Mouse (Mus musculus) bone marrow, adult 2 months (tissue): ENCODE measurements around the gene Tfip11.

ENCODE experiments used
- CTCF ChIP-seq: fragments of 200-500 bp; IDR thresholded peaks from 2 replicates; pipeline ENCODE4 v1.5.1; 2011; ENCODE audit warnings: low read length, control low read depth; ENCODE audit not compliant: control insufficient read depth, insufficient read depth
- POLR2A ChIP-seq: fragments of 200-500 bp; IDR thresholded peaks from 2 replicates; pipeline ENCODE4 v1.6.1; 2011; ENCODE audit warnings: low read depth, mild to moderate bottlenecking, control low read depth, low read length, borderline replicate concordance; ENCODE audit not compliant: control insufficient read depth

DNA sequence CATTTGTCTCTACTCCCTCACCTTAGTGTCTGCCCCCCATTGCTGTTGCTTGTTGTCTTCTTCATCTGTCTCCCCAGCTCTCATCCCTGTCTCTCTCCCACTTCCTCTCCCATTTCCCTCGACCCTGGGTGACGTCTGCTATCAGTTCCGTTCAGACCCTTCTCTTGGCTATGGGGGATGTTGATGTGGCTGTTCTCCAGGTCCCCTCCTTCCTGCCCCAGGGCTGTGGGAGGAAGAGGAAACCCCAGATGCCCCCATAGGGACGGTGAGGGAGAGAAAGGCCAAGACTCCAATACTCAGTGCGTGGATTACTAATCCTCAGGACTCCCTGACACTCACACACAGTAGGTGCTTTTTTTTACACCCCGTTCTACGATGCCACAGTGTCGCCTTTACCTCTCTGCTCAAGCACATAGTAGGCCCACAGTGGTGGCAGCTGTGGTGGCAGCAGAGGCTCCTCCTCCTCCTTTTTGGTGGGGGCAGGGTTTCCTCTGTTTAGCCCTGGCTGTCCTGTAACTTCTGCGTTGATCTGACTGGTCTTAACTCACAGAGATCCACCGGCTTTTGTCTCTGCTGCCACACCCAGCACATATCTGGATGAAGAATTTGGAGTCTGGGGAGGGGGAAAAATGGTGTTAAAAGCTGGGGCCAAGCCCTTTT is 42.5 kb upstream of the Tfip11 start:
- TF ChIP-seq CTCF (no peak), POLR2A (no peak)
